Mouse (Mus musculus): Measurements from ENCODE around the gene Ssh2. TPM values are rescaled to one million over a fixed set of nuclear protein-coding genes. Genes with fewer than 3 reads are reported as not detected.

Gene Ssh2
- polyA plus RNA-seq, 1 experiment from 2014 or later, result 2.7 TPM

DNA sequence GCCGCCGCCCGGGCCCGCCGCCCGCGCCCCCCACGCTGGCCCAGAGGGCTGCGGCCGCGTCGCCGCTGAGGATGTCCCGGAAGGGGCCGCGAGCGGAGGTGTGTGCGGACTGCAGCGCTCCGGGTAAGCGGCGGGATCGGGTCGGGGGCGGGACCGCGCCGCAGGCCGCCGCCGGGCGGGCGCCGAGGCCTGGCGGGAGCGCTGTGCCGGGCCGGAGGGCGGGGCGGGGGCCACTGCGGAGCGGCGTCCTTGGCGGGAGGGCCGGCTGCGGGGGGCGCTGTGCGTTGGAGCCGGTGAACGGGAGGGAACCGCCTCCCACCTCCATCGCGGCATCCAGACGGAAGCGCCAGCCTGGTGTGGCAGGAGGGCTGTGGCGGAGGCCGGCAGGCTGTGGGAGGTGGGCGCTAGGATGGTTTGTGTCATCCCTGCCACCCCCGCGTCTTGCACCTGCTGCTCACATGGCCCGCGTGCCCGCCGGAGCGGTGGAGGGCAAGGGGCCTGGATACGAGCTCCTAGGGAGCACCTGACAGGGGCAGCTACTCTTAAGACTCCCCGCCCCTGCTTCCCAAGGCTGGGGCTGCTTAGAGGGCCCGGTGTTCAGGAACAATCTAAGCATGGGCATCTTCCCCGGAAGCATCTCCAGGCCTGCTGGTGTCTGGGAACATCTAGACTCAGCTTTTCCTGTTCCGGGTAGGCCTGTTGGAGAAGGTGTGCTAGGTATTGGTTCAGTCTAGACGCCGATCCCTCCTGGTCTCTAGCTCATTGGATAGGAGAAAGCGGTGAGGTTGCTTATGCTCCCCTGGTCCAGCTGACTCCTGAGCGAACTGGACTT lies 277.6 kb downstream of the Ssh2 start, which contains the start of gene Git1:
Git1 (plus strand) TSS at position 51 of the 832 bp plus-strand sequence.
- Histone ChIP-seq H3K4me3 (ENCODE audit: low read depth, low read length) (peak within 1 kb of the TSS; percentile 84), H3K4me1 (replicated peaks; ENCODE audit: control insufficient read depth, insufficient read depth, low read length) (peaks cover 20% of the 10 kb centered on the region; the same call in 1 of the 2 replicates), H3K9ac (ENCODE audit: low read depth, low read length) (peak within 1 kb of the TSS; percentile 97), H3K9me3 (ENCODE audit: control insufficient read depth) (no peaks in the 10 kb centered on the region), H3K4me2 (replicated peaks; ENCODE audit: low read depth) (peak within 1 kb of the TSS; percentile 91), H3K27ac (ENCODE audit: low read depth, low read length) (peak within 1 kb of the TSS; percentile 98), H3K36me3 (ENCODE audit: control insufficient read depth, insufficient read depth) (peaks cover 5% of the 10 kb centered on the region; the same call in 1 of the 2 replicates), H3K27me3 (replicated peaks; ENCODE audit: control insufficient read depth, insufficient read depth, low read length) (no peaks in the 10 kb centered on the region)
- 0 out of 2 replicates have a peak, but pooled peaks have one; percentile 26 for TF ChIP-seq CTCF (IDR thresholded peaks at IDR 0.05; ENCODE audit: low read depth)
- WGBS, result 2% methylated on average over 45 of the region's 74 CpGs
- ATAC-seq, result peak; percentile 30

DNA sequence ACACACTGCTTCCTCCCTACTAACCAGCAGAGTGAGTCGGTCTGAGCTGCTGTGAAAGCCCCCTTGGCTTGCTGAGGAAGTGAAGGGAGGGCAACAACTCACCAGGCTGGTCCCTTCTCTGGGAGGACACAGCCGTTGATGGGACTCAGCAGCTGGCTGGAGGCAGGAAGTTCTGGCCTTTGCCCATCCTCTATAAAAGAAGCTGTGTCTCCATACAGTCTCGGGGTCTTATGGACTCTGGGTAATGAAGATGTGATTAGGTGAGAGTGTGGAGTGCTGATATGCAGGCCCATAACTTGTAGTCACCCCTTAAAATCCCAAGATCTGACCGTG lies 278.2 kb downstream of the Ssh2 start:
- Histone ChIP-seq H3K27ac (ENCODE audit: low read depth, low read length) (peak overlapping the region; percentile 98), H3K4me1 (replicated peaks; ENCODE audit: control insufficient read depth, insufficient read depth, low read length) (peaks cover 18% of the 10 kb centered on the region; the same call in 1 of the 2 replicates), H3K9ac (ENCODE audit: low read depth, low read length) (peak overlapping the region; percentile 97), H3K4me3 (ENCODE audit: low read depth, low read length) (peak overlapping the region; percentile 84), H3K36me3 (ENCODE audit: control insufficient read depth, insufficient read depth) (peaks cover 11% of the 10 kb centered on the region; the same call in 1 of the 2 replicates), H3K27me3 (replicated peaks; ENCODE audit: control insufficient read depth, insufficient read depth, low read length) (no peaks in the 10 kb centered on the region), H3K4me2 (replicated peaks; ENCODE audit: low read depth) (peak overlapping the region; percentile 91), H3K9me3 (ENCODE audit: control insufficient read depth) (no peaks in the 10 kb centered on the region)
- TF ChIP-seq CTCF (IDR thresholded peaks at IDR 0.05; ENCODE audit: low read depth), result no peak
- 13% methylated on average over 4 of the region's 4 CpGs for WGBS
- ATAC-seq, result no peak

DNA sequence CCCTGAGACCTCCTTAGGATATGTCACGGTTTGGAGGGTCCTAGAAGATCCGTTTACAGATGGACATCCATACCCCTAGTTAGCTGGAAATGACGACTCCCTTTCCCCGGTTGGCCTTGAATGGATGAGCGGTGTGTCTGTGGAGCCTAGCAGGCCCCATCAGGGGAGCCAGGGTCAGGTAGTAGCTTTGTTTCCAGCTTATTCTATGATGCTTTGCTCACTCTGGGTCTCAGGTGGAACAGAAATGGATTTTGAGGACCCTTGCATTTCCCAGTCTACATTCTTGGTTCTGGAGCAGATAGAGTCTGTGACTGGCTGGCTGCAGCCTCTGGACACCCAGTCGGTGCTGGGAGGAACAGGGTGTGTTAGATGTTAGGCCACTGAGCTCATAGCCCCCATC lies 278.7 kb downstream of the Ssh2 start:
- peaks cover 15% of the 10 kb centered on the region for H3K36me3 ChIP-seq (ENCODE audit: control insufficient read depth, insufficient read depth)
- WGBS, result 56% methylated on average over 6 of the region's 6 CpGs
- no peaks in the 10 kb centered on the region for H3K27me3 ChIP-seq (replicated peaks; ENCODE audit: control insufficient read depth, insufficient read depth, low read length)
- H3K4me2 ChIP-seq (replicated peaks; ENCODE audit: low read depth), result peak overlapping the region; percentile 91
- TF ChIP-seq CTCF (IDR thresholded peaks at IDR 0.05; ENCODE audit: low read depth), result no peak
- ATAC-seq, result no peak
- H3K4me1 ChIP-seq (replicated peaks; ENCODE audit: control insufficient read depth, insufficient read depth, low read length), result peaks cover 18% of the 10 kb centered on the region; the same call in 1 of the 2 replicates
- H3K4me3 ChIP-seq (ENCODE audit: low read depth, low read length), result peak overlapping the region; percentile 84
- H3K9ac ChIP-seq (ENCODE audit: low read depth, low read length), result peak overlapping the region; percentile 97; the same call in 1 of the 2 replicates
- peak overlapping the region; percentile 84 for H3K27ac ChIP-seq (ENCODE audit: low read depth, low read length)
- H3K9me3 ChIP-seq (ENCODE audit: control insufficient read depth), result no peaks in the 10 kb centered on the region

DNA sequence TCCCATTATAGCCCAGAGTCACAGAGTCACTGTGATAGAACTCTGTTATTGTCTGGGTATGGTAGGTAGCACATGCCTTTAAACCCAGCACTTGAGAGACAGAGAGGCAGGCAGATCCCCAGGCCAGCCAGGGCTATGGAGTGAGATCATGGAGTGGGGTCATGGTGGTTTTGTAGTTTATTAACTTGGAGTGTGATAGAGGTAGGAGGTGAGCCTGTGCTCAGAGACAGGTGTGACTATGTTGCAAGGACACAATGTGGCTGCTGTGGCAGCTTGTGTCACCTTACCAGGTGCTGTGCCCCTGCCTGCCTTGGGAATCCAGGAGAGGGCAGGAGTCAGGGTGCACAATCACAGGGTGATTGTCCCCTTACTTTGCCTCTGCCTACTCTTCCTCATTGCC lies 279.4 kb downstream of the Ssh2 start:
- Histone ChIP-seq H3K4me2 (replicated peaks; ENCODE audit: low read depth) (peak overlapping the region; percentile 27), H3K27ac (ENCODE audit: low read depth, low read length) (peak overlapping the region; percentile 84)
- peak; percentile 50 for TF ChIP-seq CTCF (IDR thresholded peaks at IDR 0.05; ENCODE audit: low read depth)

DNA sequence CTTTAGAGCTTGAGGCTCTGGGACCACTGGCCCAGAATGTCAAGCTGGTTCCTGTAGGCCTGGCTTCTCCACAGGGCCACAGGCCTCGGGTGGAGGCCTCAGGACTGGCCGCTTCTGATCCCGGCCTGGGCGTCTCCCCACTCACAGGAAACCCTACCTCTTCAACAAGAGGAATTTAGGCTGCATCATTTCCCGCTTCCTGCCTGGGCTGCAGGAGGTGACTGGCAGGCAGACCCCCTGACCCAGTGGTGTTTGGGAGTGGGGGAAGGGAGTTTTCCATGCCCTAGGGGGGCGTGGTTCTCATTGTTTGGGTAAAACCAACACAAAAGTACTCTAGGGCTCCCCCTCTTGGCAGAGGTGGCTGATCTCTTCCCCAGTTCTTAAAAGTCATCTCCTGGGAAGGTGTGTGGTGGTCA lies 281.3 kb downstream of the Ssh2 start:
- Histone ChIP-seq H3K4me2 (replicated peaks; ENCODE audit: low read depth) (no peak overlapping the region), H3K9me3 (ENCODE audit: control insufficient read depth) (no peaks in the 10 kb centered on the region), H3K36me3 (ENCODE audit: control insufficient read depth, insufficient read depth) (peaks cover 33% of the 10 kb centered on the region), H3K4me3 (ENCODE audit: low read depth, low read length) (no peak overlapping the region), H3K27ac (ENCODE audit: low read depth, low read length) (peak overlapping the region; percentile 77), H3K9ac (ENCODE audit: low read depth, low read length) (no peak overlapping the region), H3K27me3 (replicated peaks; ENCODE audit: control insufficient read depth, insufficient read depth, low read length) (no peaks in the 10 kb centered on the region), H3K4me1 (replicated peaks; ENCODE audit: control insufficient read depth, insufficient read depth, low read length) (peaks cover 14% of the 10 kb centered on the region; the same call in 1 of the 2 replicates)
- no peak for ATAC-seq
- 56% methylated on average over 6 of the region's 6 CpGs for WGBS
- TF ChIP-seq CTCF (IDR thresholded peaks at IDR 0.05; ENCODE audit: low read depth), result peak; percentile 62

More for the DNA sequence above, 279.4 kb downstream of the Ssh2 start:
- H3K4me3 ChIP-seq (ENCODE audit: low read depth, low read length), result no peak overlapping the region
- H3K36me3 ChIP-seq (ENCODE audit: control insufficient read depth, insufficient read depth), result peaks cover 23% of the 10 kb centered on the region
- no peak overlapping the region for H3K9ac ChIP-seq (ENCODE audit: low read depth, low read length)
- H3K4me1 ChIP-seq (replicated peaks; ENCODE audit: control insufficient read depth, insufficient read depth, low read length), result peaks cover 18% of the 10 kb centered on the region; the same call in 1 of the 2 replicates
- peak; percentile 42 for ATAC-seq
- no peaks in the 10 kb centered on the region for H3K27me3 ChIP-seq (replicated peaks; ENCODE audit: control insufficient read depth, insufficient read depth, low read length)
- H3K9me3 ChIP-seq (ENCODE audit: control insufficient read depth), result no peaks in the 10 kb centered on the region

DNA sequence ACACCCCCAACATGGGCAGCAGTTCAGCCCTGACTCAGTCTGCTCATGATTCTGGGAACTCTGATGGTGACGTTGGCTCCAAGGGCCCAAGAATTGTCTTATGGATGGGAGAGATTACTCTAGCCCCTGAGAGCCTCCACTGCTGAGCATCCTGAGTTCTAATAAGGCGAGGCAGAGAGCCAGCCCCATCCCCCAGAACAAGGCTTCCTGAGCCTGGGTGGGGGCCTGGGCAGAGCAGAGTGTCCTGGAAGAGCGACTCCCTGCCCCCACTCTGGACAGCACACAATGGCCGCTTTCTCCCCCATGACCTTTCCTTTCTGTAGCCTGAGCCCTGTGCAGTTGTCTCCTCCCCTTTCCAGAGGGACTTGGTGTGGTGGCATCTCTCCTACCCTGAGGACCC lies 281.8 kb downstream of the Ssh2 start:
- H3K36me3 ChIP-seq (ENCODE audit: control insufficient read depth, insufficient read depth), result peaks cover 38% of the 10 kb centered on the region
- no peak overlapping the region for H3K4me3 ChIP-seq (ENCODE audit: low read depth, low read length)
- no peak for ATAC-seq
- H3K4me2 ChIP-seq (replicated peaks; ENCODE audit: low read depth), result 0 out of 2 replicates have a peak overlapping the region, but pooled peaks have one; percentile 6
- H3K4me1 ChIP-seq (replicated peaks; ENCODE audit: control insufficient read depth, insufficient read depth, low read length), result peaks cover 14% of the 10 kb centered on the region; the same call in 1 of the 2 replicates
- no peak for TF ChIP-seq CTCF (IDR thresholded peaks at IDR 0.05; ENCODE audit: low read depth)
- no peaks in the 10 kb centered on the region for H3K27me3 ChIP-seq (replicated peaks; ENCODE audit: control insufficient read depth, insufficient read depth, low read length)
- peak overlapping the region; percentile 30 for H3K27ac ChIP-seq (ENCODE audit: low read depth, low read length)
- no peaks in the 10 kb centered on the region for H3K9me3 ChIP-seq (ENCODE audit: control insufficient read depth)
- no peak overlapping the region for H3K9ac ChIP-seq (ENCODE audit: low read depth, low read length)
- 68% methylated on average over 4 of the region's 4 CpGs for WGBS
